Mouse (Mus musculus) frontal cortex, adult (tissue): ENCODE results near the gene Gabrb3.

Source experiments
- ATAC-seq: cut with Nextera tagmentation; 2 replicates; pipeline ENCODE4 v1.9.2; 2017; ENCODE audit warnings: mild to moderate bottlenecking, moderate library complexity, mixed read lengths; ENCODE audit not compliant: low TSS enrichment

The Gabrb3 gene

GRCm38 (mm10) chr7:57419392-57419791 is at the start of gene Gabrb3:
TSS of gene Gabrb3 (plus strand) at chr7:57419692.
- ATAC-seq = no peak

- ATAC-seq = peak; percentile 87
Measured at GRCm38 (mm10) chr7:57384112-57384511, 35.4 kb upstream of the Gabrb3 start.

- peak; percentile 31 for ATAC-seq
Measured at GRCm38 (mm10) chr7:57386517-57387340, 32.8 kb upstream of the Gabrb3 start, which contains the start of gene Gabrg3. TSS of gene Gabrg3 (minus strand) at chr7:57387188.

GRCm38 (mm10) chr7:57387341-57387654 is 32.2 kb upstream of the Gabrb3 start:
- ATAC-seq = peak; percentile 3; the same call in 1 of the 2 replicates

- ATAC-seq = peak; percentile 91
Measured at GRCm38 (mm10) chr7:57390046-57390445, 29.4 kb upstream of the Gabrb3 start.

DNA sequence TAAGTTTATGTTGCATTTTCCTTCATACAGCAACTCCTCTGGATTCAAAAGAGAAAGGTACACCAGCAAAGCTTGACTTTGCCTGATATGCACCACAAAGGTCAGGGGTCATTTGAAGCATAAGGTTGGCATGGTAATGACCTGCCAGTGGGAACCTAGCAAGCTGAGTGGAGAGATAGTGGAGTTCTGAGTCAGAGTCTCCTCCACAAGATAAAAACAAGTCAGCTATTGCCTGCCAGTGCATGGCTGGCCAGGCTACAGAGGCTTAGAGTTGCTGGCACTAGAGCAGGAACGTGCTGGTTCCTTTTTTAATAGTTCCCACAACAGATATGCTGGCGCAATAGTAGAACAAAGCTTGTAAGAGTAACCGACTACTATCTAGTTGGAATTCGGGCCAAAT is 25.9 kb upstream of the Gabrb3 start:
- no peak for ATAC-seq

- no peak for ATAC-seq
Measured at GRCm38 (mm10) chr7:57411163-57411562, 8.3 kb upstream of the Gabrb3 start.

DNA sequence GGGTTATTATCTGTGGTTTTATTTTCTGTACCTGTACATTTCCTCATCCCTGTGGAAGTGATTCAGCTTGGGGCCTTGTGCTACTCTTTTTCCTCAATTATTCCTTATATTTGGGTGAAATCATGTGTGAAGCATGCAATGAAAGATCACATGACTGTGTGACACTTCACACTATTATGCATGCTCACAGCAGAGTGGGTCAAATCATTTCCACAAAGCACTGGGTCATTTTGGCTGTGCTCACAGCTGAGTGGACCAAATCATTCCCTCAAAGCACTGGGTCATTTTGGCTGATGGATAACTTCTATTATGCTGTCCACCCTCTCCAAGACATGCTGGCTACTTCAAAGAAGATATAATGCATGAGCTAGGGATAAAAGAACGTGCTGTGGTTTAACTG is 6.6 kb upstream of the Gabrb3 start:
- ATAC-seq = no peak

GRCm38 (mm10) chr7:57421044-57421443 is 1.6 kb downstream of the Gabrb3 start:
- ATAC-seq = no peak

- peak; percentile 91 for ATAC-seq
Measured at GRCm38 (mm10) chr7:57422675-57423074, 3.2 kb downstream of the Gabrb3 start.

GRCm38 (mm10) chr7:57448239-57448638 is 28.7 kb downstream of the Gabrb3 start:
- no peak for ATAC-seq

DNA sequence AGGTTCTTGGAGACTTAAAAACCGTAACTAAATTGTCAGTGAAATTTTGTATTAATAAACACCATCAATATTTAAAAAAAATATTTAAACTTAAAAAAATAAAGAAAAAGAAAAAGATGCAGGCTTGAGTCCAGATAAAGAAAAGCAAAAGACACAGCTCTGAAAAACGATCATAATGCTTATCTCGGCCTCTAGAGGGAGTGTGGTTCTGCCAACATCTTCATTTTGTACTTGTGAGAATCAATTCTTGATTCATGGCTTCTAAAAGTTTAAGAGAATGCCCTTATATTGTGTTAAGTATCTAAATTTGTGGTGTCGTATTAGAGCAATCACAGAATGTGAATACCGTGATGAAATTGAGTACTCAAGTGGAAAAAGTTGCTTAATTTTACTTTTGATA is 40.9 kb downstream of the Gabrb3 start:
- no peak for ATAC-seq

DNA sequence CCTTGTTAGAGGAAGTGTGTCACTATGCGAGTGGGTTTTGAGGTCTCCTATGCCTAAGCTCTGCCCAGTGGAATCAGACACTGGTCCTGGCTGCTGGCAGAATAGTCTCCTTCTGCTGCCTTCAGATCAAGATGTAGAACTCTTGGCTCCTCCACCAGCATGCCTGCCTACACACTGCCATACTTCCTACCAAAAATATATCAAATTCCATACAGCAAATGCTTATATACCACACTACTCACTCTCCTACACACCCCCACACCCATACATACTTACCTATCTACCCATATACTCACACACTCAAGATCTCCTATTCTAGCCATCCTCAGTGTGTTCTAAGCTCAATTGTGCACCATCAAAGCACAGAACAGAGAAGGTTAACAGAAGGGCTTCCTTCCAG is 51.8 kb downstream of the Gabrb3 start:
- peak; percentile 89 for ATAC-seq

DNA sequence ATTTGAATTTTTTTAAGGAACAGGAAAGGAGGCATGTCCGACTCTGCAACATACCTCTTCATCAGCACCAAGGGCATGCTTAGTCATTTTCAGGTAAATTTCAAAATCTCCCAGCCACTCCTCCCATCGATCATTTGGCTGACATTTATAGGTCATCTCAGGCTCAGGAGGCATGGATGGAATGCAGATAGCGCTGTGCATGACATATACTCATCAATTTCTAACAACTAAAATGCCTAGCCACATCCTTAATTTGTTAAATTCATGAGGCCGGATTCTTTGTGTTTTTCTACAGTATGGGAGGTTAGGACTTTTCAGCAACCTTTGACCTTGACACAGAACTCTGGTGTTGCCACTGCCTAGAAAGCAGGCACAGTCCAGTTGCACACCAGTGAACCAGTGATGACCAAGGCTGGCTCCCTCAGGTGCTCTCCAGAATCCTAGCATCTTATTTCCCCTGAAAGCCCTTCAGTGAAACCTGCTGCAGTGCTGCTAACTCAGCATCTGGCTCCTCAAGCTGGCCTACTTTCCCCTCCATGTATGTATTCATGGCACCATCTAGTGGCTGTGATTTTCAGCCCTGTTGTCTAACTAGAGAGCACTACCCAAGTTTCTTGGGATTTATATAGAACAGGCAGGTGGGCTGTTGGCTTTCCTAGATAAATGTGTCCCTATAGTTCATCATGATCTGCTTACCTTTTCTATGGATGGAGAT is 54.5 kb downstream of the Gabrb3 start:
- peak; percentile 92 for ATAC-seq

DNA sequence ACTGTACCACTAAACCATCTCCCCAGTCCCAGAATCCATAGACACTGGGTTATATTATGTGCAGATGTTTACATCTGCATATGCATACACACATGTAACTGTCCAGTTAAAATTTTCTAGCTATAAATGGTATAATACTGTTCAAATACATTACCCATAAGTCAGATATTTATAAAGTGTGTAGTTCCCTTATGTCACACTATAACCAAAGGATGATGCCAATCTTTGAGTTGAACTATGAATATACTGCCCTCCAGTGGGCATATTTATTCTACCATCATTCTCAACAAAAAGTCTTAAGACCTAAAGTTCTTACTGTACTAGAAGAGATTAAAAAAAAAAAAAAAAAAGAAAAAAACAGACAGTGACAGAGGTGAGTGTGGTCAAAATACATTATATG is 63.4 kb downstream of the Gabrb3 start:
- no peak; the same call in 1 of the 2 replicates for ATAC-seq

DNA sequence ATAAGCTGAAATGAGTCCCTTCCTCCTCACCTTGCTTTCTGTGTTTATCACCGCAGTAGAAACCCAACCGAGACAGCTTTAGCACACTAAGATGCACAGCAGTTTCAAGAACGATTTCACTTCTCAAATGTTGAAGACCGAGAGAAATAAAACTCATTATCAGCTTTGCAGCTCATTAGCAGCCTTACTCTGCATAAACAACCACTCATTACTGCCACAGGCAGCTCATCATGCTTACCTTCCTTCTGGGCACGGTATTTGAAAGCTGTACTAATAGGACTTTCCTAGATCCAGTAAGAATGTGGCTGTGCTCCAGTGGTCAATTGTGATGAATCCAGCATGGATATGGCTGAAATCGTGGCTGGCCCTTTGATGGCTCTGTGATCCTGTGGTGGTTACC is 67.4 kb downstream of the Gabrb3 start:
- ATAC-seq = no peak

- peak; percentile 89 for ATAC-seq
Measured at GRCm38 (mm10) chr7:57491795-57492194, 72.3 kb downstream of the Gabrb3 start.

- ATAC-seq = no peak; the same call in 1 of the 2 replicates
Measured at GRCm38 (mm10) chr7:57502809-57503208, 83.3 kb downstream of the Gabrb3 start.

DNA sequence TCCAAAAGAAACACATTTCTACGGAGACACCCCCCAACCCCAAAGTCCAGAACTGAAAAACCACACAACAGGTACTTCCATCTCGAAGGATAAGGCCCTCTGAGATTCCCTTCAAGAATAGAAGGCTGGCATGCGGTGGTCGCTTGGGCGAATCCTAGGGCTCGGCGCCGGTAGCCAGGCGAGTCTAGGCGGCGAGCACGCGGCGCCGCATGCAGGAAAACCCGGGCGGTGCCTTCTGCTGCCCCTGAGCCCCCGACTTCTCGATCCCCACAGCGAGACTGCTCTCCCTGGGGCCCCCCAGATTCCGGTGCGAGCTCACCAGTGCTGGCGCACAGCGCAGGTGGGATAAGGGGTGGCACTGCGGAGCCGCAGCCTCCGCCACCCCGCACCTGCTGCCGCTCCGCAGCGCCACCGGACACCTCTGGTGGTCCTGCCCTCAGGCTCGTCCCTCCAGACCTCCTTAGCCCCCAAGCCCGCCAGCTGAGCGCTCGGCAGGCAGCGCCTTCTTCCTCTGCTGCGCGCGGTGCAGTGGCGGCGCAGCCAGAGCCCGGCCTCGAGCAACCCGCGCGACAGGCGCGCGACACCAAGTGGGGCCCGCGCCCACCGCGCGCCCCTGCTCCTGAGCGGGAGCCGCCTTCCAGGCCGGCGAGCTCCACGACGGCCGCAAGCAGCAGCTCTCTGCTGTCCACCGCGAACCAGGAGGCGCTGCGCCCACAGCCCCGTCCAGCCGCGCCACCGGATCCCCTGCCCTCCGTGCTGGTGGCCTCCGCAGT is 89.6 kb downstream of the Gabrb3 start:
- peak; percentile 45 for ATAC-seq

DNA sequence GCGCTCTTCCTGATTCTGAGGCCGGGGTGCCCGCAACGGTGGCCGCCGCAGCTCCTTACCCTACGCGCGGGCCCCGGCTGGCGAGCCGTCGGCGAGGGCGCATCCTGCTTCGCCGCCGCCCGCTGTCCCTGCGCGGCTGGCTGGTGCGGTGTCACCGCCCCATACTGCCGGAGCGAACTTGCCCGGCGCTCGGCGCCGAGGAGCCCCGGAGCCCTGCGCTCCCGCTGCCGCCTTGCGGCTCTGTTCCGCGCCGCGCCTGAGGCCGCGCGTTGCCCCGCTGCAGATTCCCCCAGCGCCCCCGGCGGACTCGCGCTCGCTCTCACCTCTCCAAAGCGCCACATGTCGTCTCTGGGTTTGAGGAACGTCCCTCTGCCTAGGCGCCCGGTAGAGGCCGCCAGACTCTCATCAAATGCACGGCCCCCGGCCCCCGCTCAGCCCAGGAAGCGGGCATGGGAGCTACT is 90.2 kb downstream of the Gabrb3 start, which contains the start of gene Gabra5:
Gabra5 (minus strand) TSS at position 379 of the 461 bp plus-strand sequence.
- peak; percentile 86 for ATAC-seq

DNA sequence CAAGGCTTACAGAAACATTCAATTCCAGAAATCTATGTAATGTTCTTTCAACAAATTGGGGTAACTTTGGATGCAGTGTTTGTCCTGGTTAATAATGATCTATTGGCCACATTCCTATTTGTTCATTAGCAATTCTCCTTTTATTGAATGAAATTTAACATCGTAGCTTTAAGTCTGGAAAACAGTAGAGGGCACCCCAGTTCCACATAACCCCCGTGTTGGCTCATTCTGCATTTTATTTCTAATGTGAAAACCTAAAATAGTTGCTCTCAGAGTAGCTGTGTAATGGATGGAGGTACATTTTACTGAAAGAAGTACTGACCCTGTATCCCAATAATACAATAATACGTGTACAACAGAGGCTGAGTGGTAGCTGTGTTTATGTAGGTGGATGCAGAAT is 93.5 kb downstream of the Gabrb3 start:
- ATAC-seq = no peak

- ATAC-seq = peak; percentile 57
Measured at GRCm38 (mm10) chr7:57529451-57529850, 110.0 kb downstream of the Gabrb3 start.
